Mouse (Mus musculus) kidney, adult 8-10 months (tissue): Measurements from ENCODE around the gene Glp1r.

Experiments used
- DNase-seq, 2 experiments: peaks; one replicate each; pipeline ENCODE4 v3.0.0; 2022

The Glp1r gene

DNA sequence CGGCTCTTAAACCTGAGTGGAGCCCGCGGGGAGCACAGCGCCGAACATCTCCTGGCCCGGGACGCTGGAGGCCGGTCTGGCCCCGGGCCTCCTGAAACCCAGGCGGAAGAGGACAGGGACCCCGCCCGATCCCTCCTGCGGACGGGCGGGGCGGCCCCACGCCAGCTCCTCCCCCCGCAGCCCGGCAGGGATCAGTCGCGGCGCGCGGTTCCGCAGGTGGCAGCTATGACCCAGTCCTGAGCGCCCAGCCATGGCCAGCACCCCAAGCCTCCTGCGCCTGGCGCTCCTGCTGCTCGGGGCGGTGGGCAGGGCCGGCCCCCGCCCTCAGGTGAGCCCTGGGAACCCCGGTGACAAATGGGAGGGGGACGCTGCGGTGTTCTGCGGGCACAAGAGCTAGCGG, at the start of gene Glp1r:
Gene Glp1r, plus strand, starts transcription at position 191 of the 400 bp plus-strand sequence.
- DNase-seq, result no peak

DNA sequence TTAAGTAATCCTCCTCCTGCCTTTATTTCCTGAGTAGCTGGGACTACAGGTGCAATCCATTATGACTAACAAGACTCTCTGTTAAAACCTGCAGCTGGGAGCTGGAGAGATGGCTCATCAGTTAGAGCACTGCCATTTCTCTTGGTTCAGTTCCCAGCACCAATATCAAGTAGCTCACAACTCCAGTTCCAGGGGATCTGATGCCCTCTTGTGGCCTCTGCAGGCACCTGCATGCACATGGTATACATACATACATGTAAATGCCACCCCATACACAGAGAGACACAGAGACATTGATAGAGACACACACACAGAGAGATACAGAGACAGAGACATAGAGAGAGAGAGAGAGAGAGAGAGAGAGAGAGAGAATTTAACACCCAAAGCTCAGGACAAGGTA, 49.3 kb upstream of the Glp1r start:
- no peak for DNase-seq

DNA sequence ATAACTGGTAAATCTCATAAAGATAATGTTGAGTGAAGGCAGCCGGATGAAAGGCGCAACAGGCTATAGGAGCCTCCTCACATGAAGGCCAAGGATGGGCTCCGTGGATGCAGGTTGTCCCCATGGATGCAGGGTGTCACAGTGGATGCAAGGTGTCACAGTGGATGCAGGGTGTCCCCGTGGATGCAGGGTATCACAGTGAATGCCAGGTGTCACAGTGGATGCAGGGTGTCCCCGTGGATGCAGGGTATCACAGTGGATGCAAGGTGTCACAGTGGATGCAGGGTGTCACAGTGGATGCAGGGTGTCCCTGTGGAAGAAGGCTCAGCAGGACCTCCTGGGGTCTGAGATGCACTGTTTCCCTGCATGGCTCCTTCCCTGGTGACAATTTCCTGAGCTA, 44.3 kb upstream of the Glp1r start:
- DNase-seq, result no peak

DNA sequence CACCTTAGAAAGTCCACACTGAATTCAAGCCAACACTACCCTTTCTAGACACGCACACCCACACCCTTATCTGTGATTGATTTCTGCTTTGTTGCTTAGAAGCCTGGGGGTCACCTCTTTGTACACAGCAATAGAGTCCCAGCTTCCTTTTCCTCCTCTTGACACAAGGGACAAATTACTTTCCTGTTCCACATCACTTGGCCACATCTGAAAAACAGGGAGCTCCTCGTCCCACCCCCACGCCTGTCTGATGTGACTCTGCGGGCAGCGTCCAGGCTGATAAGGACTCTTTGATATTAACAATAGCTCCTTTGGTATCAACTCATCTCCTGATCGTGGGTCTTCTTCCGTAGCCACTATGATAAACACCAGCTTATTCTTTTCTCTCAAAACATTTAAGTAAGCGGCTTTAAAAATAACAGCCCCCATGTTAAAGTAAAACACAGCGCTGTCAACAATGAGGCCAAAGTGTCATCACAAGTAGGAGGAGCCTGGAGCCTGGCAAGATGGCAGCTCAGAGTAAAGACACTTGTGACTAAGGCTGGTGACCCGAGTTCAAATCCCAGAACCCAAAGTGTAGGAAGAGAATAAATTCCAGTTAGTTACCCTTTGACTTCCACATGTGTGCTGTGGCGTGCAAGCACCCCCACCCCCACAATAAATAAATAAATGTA, 42.9 kb upstream of the Glp1r start:
- DNase-seq, result peak; percentile 38 to 52

DNA sequence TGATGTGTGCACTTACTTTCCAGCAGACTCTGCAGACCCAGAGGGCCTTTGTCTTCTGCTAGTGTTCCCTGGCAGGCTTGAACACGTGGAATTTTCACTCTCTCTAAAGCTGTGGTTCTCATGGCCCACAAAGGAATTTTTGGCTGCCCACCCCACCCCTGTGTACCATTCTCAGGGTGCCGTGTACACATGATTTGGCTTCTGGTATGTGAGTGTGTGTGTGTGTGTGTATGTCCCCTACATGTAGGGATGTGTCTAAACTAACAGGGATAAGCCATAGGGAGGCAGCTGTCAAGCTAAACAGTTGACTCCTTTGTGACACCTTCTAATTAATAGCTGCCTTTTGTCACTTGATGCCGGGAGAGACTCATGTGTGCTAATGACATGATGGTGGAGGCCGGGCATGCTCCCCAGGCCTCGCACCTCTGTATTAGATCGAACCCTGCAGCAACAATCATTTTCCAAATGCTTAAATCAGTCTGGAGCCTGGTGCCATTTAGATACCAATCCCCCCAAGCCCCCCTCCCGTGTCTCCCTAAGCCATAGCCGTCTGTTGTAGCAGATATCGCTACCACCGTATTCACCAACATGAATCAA, 41.5 kb upstream of the Glp1r start:
- no peak for DNase-seq

DNA sequence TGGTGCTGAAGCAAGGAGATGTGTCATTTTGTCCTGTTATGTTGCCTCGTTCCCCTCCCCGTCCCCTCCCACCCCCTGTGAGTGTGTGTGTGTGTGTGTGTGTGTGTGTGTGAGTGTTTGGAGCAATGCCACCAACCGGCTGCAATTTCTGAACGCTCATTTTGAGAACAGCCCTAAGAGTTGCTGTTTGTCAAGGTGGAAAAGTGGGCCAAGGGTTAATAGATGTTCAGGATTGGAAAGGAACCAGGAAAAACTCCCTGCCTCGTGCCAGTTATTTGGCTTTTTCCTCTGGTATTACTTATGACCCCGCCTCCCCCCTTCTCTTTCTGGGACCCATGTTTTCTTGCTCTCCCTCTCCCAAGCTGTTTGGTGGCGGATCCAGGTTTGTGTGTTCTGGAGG, 41.0 kb upstream of the Glp1r start:
- peak; percentile 46 to 63 for DNase-seq

DNA sequence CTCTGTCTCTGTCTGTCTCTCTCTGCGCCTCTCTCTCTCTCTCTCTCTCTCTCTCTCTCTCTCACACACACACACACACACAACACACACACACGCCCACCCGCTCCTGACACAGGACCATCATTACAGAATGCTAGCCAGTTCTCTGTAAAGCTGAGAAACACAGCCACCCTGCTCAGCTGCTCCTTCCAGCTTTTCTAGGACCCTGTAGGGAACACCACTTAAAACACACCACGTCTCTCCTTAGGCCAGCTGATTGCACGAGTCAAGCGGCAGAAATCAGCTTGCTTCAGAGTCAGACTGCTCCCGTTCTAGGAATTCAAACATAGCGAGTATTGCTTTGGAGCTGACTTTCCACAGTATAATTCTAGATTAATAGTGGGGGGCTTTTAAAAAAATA, 35.3 kb upstream of the Glp1r start:
- no peak for DNase-seq

DNA sequence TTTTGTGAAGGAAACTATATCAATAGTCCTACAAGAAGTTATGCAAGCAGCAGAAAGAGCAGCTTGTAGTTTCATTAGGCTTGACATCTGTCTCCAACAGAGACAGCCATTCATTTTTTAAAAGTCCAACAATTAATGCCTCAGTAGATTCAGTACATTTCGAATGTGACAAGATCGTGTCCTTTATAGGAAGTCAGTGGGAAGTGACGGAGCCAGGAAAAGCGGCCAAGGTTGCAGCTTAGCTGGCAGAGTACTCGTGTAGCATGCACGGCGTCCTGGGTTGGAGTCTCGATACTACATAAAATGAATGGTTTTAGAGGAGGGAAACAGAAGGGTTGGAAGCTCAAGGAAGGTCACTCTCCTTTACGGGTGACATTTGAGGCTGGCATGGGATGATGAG, 34.7 kb upstream of the Glp1r start:
- DNase-seq, result no peak

DNA sequence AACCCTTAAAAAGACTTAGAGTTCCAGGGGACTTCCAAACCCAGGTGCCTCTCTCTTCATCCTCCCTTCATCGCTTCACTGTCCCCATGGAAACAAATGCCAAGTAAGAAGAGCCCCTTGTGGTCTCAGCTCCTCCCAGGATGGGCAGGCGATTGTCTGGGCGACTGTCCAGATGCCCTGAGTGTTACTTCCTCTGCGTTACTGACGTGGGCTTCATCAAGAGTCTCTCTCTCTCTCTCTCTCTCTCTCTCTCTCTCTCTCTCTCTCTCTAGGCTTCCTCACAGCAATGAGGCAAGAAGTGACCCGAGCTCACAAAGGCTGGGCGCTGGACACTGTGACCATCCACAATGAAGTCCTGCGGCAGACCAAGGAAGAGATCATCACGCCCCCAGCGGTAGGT, 30.6 kb upstream of the Glp1r start:
- DNase-seq, result no peak

DNA sequence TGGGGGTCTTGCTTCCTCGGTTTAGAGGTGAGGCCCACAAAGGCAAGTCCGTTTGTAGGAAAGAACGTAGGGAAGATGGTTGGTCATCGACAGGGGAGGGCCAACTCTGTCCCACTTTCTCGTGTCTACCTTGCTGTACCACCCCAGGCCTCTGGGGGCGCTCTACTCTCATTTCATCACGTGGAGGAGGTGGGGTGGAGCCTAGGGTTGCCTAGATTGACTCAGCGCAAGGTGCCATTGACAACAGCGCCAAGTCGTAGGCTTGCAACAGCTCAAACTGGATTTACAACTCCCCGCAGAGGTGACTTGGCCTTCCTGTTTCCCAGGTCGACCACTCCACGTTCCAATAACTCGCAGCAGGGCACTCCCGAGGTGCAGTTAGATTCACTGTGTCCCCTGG, 27.3 kb upstream of the Glp1r start:
- DNase-seq, result no peak

DNA sequence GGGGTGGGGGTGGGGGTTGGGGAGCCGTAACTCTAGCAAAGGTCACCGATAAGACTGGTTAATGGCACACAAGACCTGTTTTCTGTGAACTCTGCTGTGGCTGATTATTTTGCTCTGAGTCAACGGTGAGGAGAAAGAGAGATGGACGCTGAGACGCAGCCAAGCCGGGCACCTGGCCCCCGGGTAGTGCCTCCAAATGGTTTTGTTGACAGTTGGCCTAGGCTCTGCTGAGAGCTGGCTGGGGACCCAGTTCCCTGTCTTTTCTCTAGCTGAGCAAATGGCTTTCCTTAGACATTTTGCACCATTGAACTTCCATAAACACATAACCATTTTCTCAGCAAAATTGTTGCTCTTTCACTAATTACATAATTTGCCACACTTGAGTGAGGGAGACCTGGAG, 24.2 kb upstream of the Glp1r start:
- no peak for DNase-seq

DNA sequence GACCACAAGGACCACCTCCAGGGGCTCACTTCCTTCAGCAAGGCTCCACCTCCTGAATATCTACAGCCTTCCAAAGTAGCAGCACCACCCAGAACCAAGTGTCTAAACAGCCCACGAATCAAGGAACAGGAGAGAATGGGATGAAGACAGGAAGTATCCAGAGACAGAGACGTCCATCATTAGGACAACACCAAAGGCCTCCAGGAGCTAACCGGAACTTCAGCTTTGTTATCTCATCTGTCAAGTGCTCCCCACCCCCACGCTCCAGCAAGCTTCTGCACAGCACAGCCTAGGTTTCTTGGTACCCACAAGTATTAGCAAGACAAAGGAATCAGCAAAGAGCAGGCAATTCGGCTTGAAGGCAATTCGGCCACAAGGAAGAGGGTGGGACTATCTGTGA, 23.0 kb upstream of the Glp1r start:
- no peak for DNase-seq

DNA sequence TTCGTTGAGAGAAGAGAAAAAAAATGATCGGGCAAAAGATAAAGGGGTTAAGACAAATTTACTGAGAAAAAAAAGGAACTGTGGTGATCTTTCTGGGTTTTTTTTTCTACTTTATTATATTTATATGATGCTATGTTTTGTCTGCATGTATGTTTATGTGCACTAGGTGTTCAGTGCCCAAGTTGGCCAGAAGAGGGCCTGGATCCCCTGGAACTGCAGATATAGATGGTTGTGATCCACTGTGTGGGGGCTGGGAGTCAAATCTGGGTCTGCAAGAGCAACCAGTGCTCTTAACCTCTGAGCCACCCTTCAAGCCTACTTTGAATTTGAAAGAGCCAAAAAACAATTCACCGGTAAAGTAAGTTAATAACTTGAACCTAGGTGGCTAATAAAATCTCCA, 21.2 kb upstream of the Glp1r start:
- DNase-seq, result no peak

DNA sequence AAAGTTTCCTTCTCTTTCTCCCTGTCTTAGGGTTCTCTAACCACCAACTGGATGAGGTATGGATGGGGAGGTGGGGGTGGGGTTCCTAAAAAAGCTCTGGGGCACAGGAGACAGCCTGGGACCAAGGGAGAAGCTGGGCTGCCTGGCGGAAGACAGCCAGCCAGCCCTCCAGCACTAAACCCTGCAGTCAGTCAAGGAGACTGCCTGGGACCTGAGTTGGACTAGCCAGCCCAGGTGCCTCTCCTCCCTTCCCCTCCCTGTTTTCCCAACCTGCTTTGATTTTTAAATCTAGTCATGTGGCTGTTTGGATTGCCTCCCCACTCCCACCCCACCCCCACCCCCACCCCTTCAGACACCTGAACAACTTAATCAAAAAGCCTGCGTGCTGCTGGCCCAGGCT, 20.6 kb upstream of the Glp1r start:
- no peak for DNase-seq

DNA sequence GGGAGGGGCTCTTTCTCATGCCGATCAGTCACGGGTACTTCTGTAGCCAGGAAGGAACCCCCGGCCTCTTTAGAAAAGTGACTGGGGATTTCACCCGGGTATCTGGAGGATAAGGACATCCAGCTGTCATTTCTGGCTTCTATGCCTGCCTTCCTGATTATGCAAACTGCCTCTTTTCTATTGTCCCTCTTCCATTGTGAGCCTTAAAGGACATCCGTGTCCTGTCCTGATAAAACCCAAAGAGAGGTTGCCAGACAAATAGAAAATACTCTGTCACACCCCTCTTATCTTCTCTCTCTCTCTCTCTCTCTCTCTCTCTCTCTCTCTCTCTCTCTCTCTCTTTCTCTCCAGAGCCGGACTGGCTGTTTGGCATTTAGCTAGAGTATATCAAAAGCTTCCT, 19.4 kb upstream of the Glp1r start:
- DNase-seq, result no peak

DNA sequence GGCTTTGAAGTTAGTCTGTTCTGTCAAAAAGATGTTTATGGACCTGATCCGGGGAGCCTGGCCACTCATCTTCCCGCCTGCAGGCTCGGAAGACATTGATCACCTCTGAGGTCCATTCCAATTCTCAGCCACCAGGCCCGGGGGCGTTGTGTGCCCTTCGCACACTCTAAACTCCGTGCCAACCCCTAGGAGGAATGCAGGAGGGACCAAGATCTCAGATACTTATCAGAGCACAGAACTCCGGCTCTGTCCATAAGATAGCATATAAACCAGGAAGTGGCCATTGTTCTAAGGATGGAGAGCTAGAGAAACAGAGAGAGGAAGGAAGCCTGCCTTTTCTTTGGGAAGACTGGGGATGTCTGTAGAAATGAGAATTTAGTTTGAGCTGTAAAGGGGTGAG, 18.1 kb upstream of the Glp1r start:
- no peak for DNase-seq

DNA sequence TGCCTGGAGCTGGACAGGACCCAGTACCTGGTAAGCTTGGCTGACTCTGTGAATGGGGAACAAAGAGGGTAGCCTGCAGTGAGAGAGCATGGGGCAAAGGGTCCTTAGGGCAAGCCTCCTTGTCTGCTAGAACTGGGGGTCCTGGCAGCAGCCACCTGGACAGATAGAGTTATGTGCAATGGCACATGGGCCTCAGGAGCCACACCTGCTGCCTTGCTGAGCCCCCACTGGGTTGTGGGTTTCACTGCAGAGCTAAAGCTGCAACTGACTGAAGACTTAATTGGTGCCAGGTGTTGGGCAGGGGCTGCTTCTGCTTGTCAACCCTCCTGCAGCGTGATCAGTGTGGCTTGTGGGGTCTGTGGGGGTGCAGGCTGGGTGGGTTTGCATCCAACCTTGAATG, 9.5 kb upstream of the Glp1r start:
- no peak for DNase-seq

DNA sequence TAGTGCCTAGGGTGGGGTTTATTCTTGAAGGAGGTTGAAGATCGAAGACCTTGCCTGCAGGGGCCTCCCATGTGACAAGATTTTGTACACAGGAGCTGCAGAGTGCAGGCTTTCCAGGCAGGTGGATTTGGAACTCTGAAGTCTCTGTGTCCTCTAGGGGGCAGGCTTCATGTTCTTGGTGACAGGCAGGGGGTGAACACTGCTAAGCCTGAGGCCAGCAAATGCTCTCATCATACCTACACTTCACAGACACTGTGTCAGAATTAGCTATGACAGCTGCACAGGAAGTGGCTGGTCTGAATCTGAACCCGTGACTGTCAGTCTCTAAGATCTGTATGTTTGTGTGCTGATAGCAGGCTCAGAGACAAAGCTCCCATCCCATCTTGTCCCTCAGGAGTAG, 8.9 kb upstream of the Glp1r start:
- no peak for DNase-seq

DNA sequence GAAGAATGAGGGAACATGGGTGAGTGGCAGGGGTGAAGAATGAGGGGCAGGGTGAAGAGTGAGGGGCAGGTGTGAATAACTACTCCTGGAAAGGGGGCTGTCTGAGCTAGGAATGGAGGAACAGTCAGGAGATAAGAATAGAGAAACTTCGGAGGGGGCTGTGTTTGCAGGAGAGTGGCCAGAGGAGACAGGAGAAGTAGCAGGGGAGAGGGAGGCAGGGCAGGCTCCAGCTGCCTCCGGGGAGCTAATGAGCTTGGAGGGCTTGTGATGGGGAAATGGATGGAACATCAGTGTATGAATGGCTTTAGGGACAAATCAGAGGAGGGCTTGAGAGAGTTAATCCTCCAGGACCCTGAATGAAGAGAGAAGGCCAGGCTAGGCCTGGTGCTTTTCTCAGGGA, 4.5 kb upstream of the Glp1r start:
- DNase-seq, result no peak

DNA sequence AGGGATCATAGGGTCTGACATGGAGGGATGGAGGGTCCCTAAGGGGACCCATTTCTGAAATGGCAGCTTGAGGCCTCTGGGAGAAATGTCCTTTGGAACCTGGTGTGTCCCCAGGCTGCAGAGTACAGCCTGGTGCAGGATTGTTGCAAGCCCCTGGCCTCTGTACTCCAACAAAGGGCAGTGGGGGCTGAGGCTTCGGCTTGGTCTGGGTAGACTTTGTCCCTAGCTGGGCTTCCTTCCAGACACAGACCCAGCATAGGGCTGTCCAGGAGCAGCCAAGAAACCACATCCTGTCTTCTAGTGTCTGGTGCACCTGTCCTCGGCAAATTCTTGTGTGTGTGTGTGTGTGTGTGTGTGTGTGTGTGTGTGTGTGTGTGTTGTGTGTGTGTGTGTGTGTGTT, 2.5 kb downstream of the Glp1r start:
- DNase-seq, result no peak

DNA sequence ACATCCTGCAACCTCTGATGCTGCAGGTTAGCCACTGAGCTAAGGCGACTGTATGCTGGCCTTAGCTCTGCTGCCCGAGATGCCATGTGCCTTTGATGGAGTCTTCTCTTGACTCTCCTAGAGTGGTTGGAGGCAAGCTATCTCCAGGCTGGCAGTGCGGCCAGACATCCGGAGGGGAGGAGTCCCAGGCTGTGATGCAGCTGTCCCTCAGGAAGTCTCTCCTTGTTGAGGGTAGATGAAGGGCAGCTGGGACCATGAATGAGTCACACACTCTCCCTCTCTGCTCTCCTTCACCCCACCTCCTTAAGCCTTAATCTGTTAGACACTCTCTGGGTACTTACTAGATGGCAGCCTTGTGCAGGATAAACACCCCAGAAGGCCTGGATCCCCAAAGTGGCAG, 6.0 kb downstream of the Glp1r start:
- no peak for DNase-seq

DNA sequence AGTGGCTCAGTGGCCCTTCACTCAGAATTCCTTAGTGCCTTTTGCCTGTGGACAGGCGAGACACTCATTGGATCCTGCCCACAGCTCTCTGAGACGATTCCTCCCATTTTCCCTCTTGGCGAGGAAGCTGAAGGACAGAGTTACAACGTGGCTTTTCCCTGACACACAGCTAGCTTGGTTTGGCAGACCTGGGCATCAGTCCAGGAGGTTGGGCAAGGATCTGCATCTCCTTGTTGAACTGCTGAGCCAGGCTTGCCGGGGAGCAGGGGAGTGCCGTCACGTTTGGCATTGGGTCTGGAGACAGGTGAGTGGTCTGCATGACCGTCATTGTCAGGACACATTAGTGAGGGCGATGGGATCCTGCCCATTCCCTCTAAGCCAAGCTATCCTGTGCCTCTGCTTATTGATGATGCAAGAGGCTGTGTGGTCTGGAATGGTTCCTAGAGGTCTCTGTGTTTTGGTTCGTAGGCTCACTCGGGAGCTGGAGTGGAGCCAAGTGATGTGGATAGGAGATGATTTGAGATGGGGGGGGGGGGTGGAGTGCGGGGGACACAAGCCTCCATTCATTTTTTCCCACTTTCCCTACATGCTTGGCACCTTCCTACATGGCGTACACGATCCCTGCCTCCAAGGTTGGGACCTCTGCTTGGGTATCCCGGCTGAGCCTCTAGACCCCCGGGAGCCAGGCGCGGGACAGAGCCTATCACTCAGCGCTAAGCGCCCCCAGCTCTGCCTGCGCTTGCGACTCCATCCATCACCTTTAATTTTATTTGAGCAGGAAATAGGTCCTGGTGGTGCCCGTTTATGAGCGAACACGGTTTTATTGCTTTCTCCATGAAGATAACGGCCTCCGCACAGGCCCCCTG, 9.5 kb downstream of the Glp1r start:
- peak in 1 of 2 experiments; percentile 7 for DNase-seq

DNA sequence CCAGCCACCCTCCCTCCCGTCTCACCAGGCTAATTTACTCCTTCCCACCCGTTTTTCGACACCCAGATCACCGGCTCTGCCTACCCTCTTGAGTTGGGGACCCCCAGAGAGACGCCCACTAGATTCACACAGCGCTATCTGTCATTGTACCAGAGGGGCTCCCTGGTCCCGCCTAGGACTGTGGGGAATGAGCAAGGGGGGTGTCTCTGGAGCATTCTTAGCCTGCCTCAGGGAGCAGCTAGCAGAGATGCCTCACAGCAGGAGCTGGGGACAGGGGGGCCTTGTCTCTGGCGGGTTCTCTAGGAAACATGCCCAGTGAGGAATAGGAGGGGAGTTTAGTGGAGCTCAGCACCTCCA, 10.1 kb downstream of the Glp1r start:
- DNase-seq, result no peak

DNA sequence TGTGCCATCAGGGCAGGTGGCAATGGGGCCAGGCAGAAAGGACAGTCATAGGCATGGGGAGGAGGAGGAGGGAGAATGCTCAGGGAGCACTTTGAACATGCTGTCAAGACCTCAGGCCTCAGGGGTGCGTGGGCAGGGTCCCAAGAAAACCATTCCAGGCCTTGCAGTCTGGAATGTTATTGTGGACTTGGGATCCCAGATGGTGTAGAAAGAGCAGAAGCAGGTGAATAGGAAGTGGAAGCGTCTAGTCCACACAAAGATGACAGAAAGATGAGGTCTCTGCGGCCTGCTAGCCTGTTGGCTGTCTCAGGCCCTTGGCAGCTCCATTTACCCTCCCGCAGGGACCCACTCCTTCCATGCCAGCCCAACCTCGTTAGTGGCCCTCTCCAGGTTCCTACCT, 10.9 kb downstream of the Glp1r start:
- DNase-seq, result no peak
